Mouse (Mus musculus) ES-E14 (cell line): ENCODE data around the gene Smim5. TPM values are rescaled to one million over a fixed set of nuclear protein-coding genes. Genes with fewer than 3 reads are reported as not detected.
"Not testable (repeated sequence)": the region's sequence is repeated elsewhere in the genome, so short reads cannot be mapped to it uniquely, and the experiment has no call there.

ENCODE experiments used
- DNase-seq: peaks from one replicate; pipeline ENCODE4 v3.0.0-alpha.2; 2013; ENCODE audit warnings: low read depth, low spot score
- H3K27ac ChIP-seq: 2 replicates; pipeline ENCODE4 v1.5.1; 2012; ENCODE audit warnings: low read depth, mild to moderate bottlenecking, low read length, moderate library complexity, mixed read lengths; ENCODE audit not compliant: poor library complexity, insufficient read depth, severe bottlenecking
- H3K36me3 ChIP-seq: 2 replicates; pipeline ENCODE4 v1.6.1; 2012; ENCODE audit warnings: mild to moderate bottlenecking, low read length, moderate library complexity, mixed read lengths; ENCODE audit not compliant: control insufficient read depth, poor library complexity, insufficient read depth, severe bottlenecking
- H3K4me1 ChIP-seq, 2 experiments: fragments of 150-350 bp in 1 of 2; sonication (generic) in 1 of 2; 2 replicates each; pipeline ENCODE4 v1.6.1; 2012; ENCODE audit warnings: low read length in 2 of 2, mild to moderate bottlenecking in 1 of 2, mixed read lengths in 1 of 2; ENCODE audit not compliant: control insufficient read depth in 2 of 2, insufficient read depth in 2 of 2, poor library complexity in 1 of 2
- H3K4me3 ChIP-seq, 2 experiments: fragments of 150-350 bp in 1 of 2; sonication (generic) in 1 of 2; 2 replicates each; pipeline ENCODE4 v1.5.1; 2012; ENCODE audit warnings: low read length in 2 of 2, low read depth in 1 of 2, mild to moderate bottlenecking in 1 of 2, mixed read lengths in 1 of 2; ENCODE audit not compliant: insufficient read depth in 1 of 2, poor library complexity in 1 of 2, severe bottlenecking in 1 of 2
- H3K9ac ChIP-seq: 2 replicates; pipeline ENCODE4 v1.6.1; 2012; ENCODE audit warnings: low read depth, mild to moderate bottlenecking, low read length, mixed read lengths; ENCODE audit not compliant: poor library complexity, insufficient read depth, severe bottlenecking
- H3K9me3 ChIP-seq: fragments of 150-350 bp; sonication (generic); 2 replicates; pipeline ENCODE4 v1.6.1; 2012; ENCODE audit warnings: low read depth, mild to moderate bottlenecking, low read length; ENCODE audit not compliant: control insufficient read depth, insufficient read depth
- CHD2 ChIP-seq: IDR thresholded peaks from 2 replicates; pipeline ENCODE4 v1.6.1; 2014; ENCODE audit warnings: mild to moderate bottlenecking, low read depth, low read length, inconsistent platforms
- HCFC1 ChIP-seq: IDR thresholded peaks from 2 replicates; pipeline ENCODE4 v1.6.1; 2012; ENCODE audit warnings: low read length, inconsistent platforms, borderline replicate concordance; ENCODE audit not compliant: insufficient read depth
- MAFK ChIP-seq: IDR thresholded peaks from 2 replicates; pipeline ENCODE4 v1.6.1; 2014; ENCODE audit warnings: mild to moderate bottlenecking, low read depth, low read length, inconsistent platforms; ENCODE audit not compliant: insufficient read depth
- ZC3H11A ChIP-seq: IDR thresholded peaks from 2 replicates; pipeline ENCODE4 v1.6.1; 2012; ENCODE audit warnings: low read depth, mild to moderate bottlenecking, inconsistent platforms, low read length, borderline replicate concordance
- ZNF384 ChIP-seq: IDR thresholded peaks from 2 replicates; pipeline ENCODE4 v1.6.1; 2012; ENCODE audit warnings: low read depth, low read length, inconsistent platforms
- in situ Hi-C, 2 experiments: fragments of 600-800 bp; cut with MboI; formaldehyde crosslinking; loops; one replicate each; pipeline ENCODE4 v1.15.1; 2025; ENCODE audit warnings: low sequenced_read_pairs in 2 of 2, inconsistent platforms in 1 of 2; ENCODE audit not compliant: unreplicated experiment in 2 of 2
- total RNA-seq: library from RNA; depleted of rRNA; stranded (reverse); fragments of 300-350 nt; gene quantifications from 2 replicates; pipeline ENCODE4 v1.2.3, GENCODE M21; 2012; rRNA removed

The Smim5 gene
- total RNA-seq: 0.67 TPM in 1 of 2 replicates, not detected in the other

- Histone ChIP-seq H3K9ac (no peak within 1 kb of the TSS), H3K27ac (no peak within 1 kb of the TSS)
- peak; percentile 66 for DNase-seq
Observed at GRCm38 (mm10) chr11:115899486-115900266, at the start of gene Smim5. Gene Smim5 (plus strand): TSS chr11:115899966.

GRCm38 (mm10) chr11:115854674-115855073 is 45.1 kb upstream of the Smim5 start:
- DNase-seq: no peak
- Histone ChIP-seq H3K27ac (no peak overlapping the region), H3K9me3 (no peaks in the 10 kb centered on the region), H3K4me3 (no peak overlapping the region), H3K9ac (no peak overlapping the region), H3K4me1 (peaks cover 0 to 2% of the 10 kb centered on the region in 2 experiments; a peak in 1 of 4 replicates), H3K36me3 (peaks cover 45% of the 10 kb centered on the region)
- TF ChIP-seq MAFK (no peak), HCFC1 (no peak), CHD2 (no peak), ZNF384 (no peak), ZC3H11A (no peak)
- in situ Hi-C loops: no loop called here

More at GRCm38 (mm10) chr11:115899486-115900266, at the start of gene Smim5:
- Histone ChIP-seq H3K4me3 (no peak within 1 kb of the TSS), H3K4me1 (peaks cover 0 to 15% of the 10 kb centered on the region in 2 experiments; a peak in 2 of 4 replicates), H3K36me3 (peaks cover 4% of the 10 kb centered on the region; the same call in 1 of the 2 replicates), H3K9me3 (no peaks in the 10 kb centered on the region)
- in situ Hi-C loops: no loop called here
- TF ChIP-seq HCFC1 (no peak), ZC3H11A (no peak)

GRCm38 (mm10) chr11:115857146-115857545 is 42.6 kb upstream of the Smim5 start:
- DNase-seq, H3K9ac ChIP-seq, in situ Hi-C loops, H3K9me3 ChIP-seq, H3K4me3 ChIP-seq, H3K27ac ChIP-seq, H3K4me1 ChIP-seq: not testable (repeated sequence)
- H3K36me3 ChIP-seq: peaks cover 25% of the 10 kb centered on the region

- H3K9me3 ChIP-seq: no peaks in the 10 kb centered on the region
- peak overlapping the region; percentile 63 to 66; a peak in 3 of 4 replicates for H3K4me3 ChIP-seq
- TF ChIP-seq CHD2: no peak
- TF ChIP-seq ZNF384: no peak
- TF ChIP-seq MAFK: no peak
- no peak for TF ChIP-seq ZC3H11A
- no peak for TF ChIP-seq HCFC1
- peaks cover 20% of the 10 kb centered on the region for H3K36me3 ChIP-seq
- DNase-seq: no peak
- H3K4me1 ChIP-seq: no peaks in the 10 kb centered on the region
- H3K27ac ChIP-seq: no peak overlapping the region
- in situ Hi-C loops: no loop called here
- H3K9ac ChIP-seq: 0 out of 2 replicates have a peak overlapping the region, but pooled peaks have one; percentile 31
Observed at GRCm38 (mm10) chr11:115857936-115858335, 41.8 kb upstream of the Smim5 start.

- H3K27ac ChIP-seq: no peak within 1 kb of the TSS
- in situ Hi-C loops: no loop called here
- DNase-seq: no peak
- peaks cover 15% of the 10 kb centered on the region for H3K36me3 ChIP-seq
- H3K9ac ChIP-seq: peak within 1 kb of the TSS; percentile 31
- H3K4me3 ChIP-seq: peak within 1 kb of the TSS; percentile 63 to 66
- H3K9me3 ChIP-seq: no peaks in the 10 kb centered on the region
- no peak for TF ChIP-seq CHD2
- TF ChIP-seq MAFK: no peak
- no peak for TF ChIP-seq ZNF384
- no peak for TF ChIP-seq ZC3H11A
- no peak for TF ChIP-seq HCFC1
- H3K4me1 ChIP-seq: no peaks in the 10 kb centered on the region
Observed at GRCm38 (mm10) chr11:115858354-115858753, 41.4 kb upstream of the Smim5 start, which contains the start of gene Myo15b. Gene Myo15b (plus strand): TSS chr11:115858406.
